Mouse (Mus musculus): ENCODE measurements around the gene Ucp3. TPM values are rescaled to one million over a fixed set of nuclear protein-coding genes. Genes with fewer than 3 reads are reported as not detected.

Gene Ucp3
- 1 to 10 TPM; 2.9 TPM for total RNA-seq (2021)
- long read RNA-seq, experiment 1, partial matches to known transcripts = 1 of 4 reads
- long read RNA-seq, experiment 1, other reads (novel, unspliced or antisense) = 1 of 4 reads
- long read RNA-seq, experiment 2, partial matches to known transcripts = 0 of 1 reads
- long read RNA-seq, experiment 2, other reads (novel, unspliced or antisense) = 0 of 1 reads

DNA sequence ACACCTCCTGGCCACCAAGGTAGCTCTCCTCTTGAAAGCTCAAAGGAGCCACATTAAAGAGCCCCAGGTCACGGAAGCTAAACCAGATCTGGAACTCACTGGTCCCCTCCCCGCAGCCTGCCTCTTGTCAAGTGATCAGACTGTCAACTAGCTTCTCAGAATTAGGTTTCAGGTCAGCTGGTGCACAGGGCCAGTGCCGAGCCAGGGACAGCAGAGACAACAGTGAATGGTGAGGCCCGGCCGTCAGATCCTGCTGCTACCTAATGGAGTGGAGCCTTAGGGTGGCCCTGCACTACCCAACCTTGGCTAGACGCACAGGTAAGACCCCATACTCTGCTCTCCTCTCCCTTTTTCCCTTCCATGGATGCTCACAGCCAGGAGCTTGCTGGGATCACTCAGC is at the start of gene Ucp3:
Gene Ucp3 (plus strand): TSS at position 214 of the 400 bp plus-strand sequence.
- intact Hi-C loops (cut with DNase I) = no loop called here
- Histone ChIP-seq H3K27ac (no peak within 1 kb of the TSS), H3K4me3 (peak within 1 kb of the TSS; percentile 11; the same call in 1 of the 2 replicates)
- no peak for TF ChIP-seq CTCF (IDR thresholded peaks at IDR 0.05)
- peak in 1 of 2 experiments; percentile 20 for DNase-seq (ENCODE audit: extremely low spot score in 1 of 2, low spot score in 2 of 2)

DNA sequence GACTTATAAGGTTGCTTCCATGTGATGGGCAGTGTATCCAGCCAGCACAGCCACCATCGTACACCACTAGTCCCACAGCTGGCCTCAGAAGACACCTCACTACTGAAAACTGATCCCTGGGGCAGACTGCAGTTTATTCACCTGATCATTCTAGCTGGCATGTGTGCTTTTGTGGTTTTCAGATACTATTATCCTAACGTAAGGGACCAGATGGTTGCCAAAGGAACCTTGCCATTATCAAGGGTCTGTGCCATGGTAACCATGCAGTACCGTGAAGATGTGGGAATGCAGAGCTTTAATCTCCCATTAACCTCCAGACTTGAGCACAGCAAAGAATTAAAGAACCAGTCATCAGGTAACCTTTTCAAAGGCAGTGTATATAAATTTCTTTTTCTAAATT is 47.0 kb upstream of the Ucp3 start:
- Histone ChIP-seq H3K4me3 (no peak overlapping the region), H3K27ac (no peak overlapping the region)
- TF ChIP-seq CTCF (IDR thresholded peaks at IDR 0.05) = no peak
- intact Hi-C loops (cut with DNase I) = loop anchor here (5.0 kb wide), 1 partner anchor 67 kb away; the partner anchor contains the start of gene Ucp2
- no peak for DNase-seq (ENCODE audit: extremely low spot score in 1 of 2, low spot score in 2 of 2)

- TF ChIP-seq CTCF (IDR thresholded peaks at IDR 0.05) = peak; percentile 99
- no peak overlapping the region for H3K4me3 ChIP-seq
- peak; percentile 39 to 45 for DNase-seq (ENCODE audit: extremely low spot score in 1 of 2, low spot score in 2 of 2)
- intact Hi-C loops (cut with DNase I) = loop anchor here (5.0 kb wide), 1 partner anchor 63 kb away; the partner anchor contains the start of gene Ucp2
- H3K27ac ChIP-seq = no peak overlapping the region
Measured at GRCm38 (mm10) chr7:100429102-100429501, 43.7 kb upstream of the Ucp3 start.

GRCm38 (mm10) chr7:100429911-100430310 is 42.9 kb upstream of the Ucp3 start:
- intact Hi-C loops (cut with DNase I) = loop anchor here (5.0 kb wide), 1 partner anchor 62 kb away; the partner anchor contains the start of gene Ucp2

GRCm38 (mm10) chr7:100431103-100431502 is 41.7 kb upstream of the Ucp3 start:
- intact Hi-C loops (cut with DNase I) = no loop called here
- no peak overlapping the region for H3K4me3 ChIP-seq
- no peak for DNase-seq (ENCODE audit: extremely low spot score in 1 of 2, low spot score in 2 of 2)
- no peak overlapping the region for H3K27ac ChIP-seq
- TF ChIP-seq CTCF (IDR thresholded peaks at IDR 0.05) = no peak

More at GRCm38 (mm10) chr7:100429911-100430310, 42.9 kb upstream of the Ucp3 start:
- DNase-seq (ENCODE audit: extremely low spot score in 1 of 2, low spot score in 2 of 2) = no peak
- no peak overlapping the region for H3K4me3 ChIP-seq
- H3K27ac ChIP-seq = no peak overlapping the region
- TF ChIP-seq CTCF (IDR thresholded peaks at IDR 0.05) = no peak

- intact Hi-C loops (cut with DNase I) = no loop called here
- H3K4me3 ChIP-seq = no peak overlapping the region
- H3K27ac ChIP-seq = no peak overlapping the region
- no peak for TF ChIP-seq CTCF (IDR thresholded peaks at IDR 0.05)
- no peak for DNase-seq (ENCODE audit: extremely low spot score in 1 of 2, low spot score in 2 of 2)
Measured at GRCm38 (mm10) chr7:100433295-100433694, 39.5 kb upstream of the Ucp3 start.

DNA sequence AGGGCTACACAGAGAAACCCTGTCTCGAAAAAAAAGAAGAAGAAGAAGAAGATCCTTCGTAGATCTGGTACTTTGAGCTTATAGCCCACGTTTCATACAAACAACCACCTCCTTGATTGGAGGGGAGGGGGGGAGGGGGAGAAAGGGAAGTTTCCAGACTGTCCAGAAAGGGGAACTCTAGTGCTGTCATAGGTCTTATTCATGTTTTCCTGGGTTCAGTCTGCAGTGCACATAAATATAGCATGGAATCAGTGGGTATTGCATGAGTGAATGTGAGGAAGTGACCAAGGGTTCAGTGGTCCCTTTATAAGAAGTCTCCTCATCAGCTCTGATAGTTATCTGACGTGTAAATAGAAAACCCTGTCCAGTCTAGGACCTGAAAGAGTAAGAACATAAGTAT is 29.1 kb upstream of the Ucp3 start:
- no peak for TF ChIP-seq CTCF (IDR thresholded peaks at IDR 0.05)
- no peak overlapping the region for H3K27ac ChIP-seq
- no peak overlapping the region for H3K4me3 ChIP-seq
- no peak for DNase-seq (ENCODE audit: extremely low spot score in 1 of 2, low spot score in 2 of 2)
- intact Hi-C loops (cut with DNase I) = no loop called here

- intact Hi-C loops (cut with DNase I) = no loop called here
- no peak for TF ChIP-seq CTCF (IDR thresholded peaks at IDR 0.05)
Measured at GRCm38 (mm10) chr7:100446271-100446670, 26.5 kb upstream of the Ucp3 start.

GRCm38 (mm10) chr7:100448530-100448929 is 24.3 kb upstream of the Ucp3 start:
- no peak overlapping the region for H3K4me3 ChIP-seq
- no peak for DNase-seq (ENCODE audit: extremely low spot score in 1 of 2, low spot score in 2 of 2)
- TF ChIP-seq CTCF (IDR thresholded peaks at IDR 0.05) = no peak
- no peak overlapping the region for H3K27ac ChIP-seq
- intact Hi-C loops (cut with DNase I) = no loop called here

More at GRCm38 (mm10) chr7:100446271-100446670, 26.5 kb upstream of the Ucp3 start:
- Histone ChIP-seq H3K4me3 (no peak overlapping the region), H3K27ac (no peak overlapping the region)
- no peak for DNase-seq (ENCODE audit: extremely low spot score in 1 of 2, low spot score in 2 of 2)

GRCm38 (mm10) chr7:100448985-100449384 is 23.8 kb upstream of the Ucp3 start:
- Histone ChIP-seq H3K4me3 (no peak overlapping the region), H3K27ac (no peak overlapping the region)
- DNase-seq (ENCODE audit: extremely low spot score in 1 of 2, low spot score in 2 of 2) = no peak
- intact Hi-C loops (cut with DNase I) = no loop called here
- no peak for TF ChIP-seq CTCF (IDR thresholded peaks at IDR 0.05)

GRCm38 (mm10) chr7:100458153-100458552 is 14.6 kb upstream of the Ucp3 start:
- no peak for DNase-seq (ENCODE audit: extremely low spot score in 1 of 2, low spot score in 2 of 2)
- Histone ChIP-seq H3K4me3 (no peak overlapping the region), H3K27ac (no peak overlapping the region)
- intact Hi-C loops (cut with DNase I) = no loop called here
- TF ChIP-seq CTCF (IDR thresholded peaks at IDR 0.05) = no peak

DNA sequence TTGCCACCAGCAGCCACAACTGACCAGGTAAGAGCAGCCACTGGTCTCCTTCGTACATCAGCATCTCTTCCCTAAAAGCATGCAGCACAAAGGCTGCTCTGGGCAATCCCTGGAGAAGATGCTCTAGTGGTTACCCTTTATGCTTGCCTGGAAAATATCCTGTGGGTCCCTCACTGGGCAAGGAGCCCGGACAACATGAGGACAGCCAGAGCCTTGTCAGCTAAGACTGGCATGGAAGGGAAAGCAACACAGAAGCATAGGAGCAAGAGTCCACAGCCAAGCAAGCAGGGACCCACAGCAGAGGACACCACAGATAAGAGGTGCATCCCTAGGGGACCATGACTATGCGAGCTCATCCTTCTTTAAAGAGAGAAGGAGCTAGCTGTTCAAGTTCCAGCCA is 12.9 kb upstream of the Ucp3 start:
- Histone ChIP-seq H3K4me3 (no peak overlapping the region), H3K27ac (peak overlapping the region; percentile 44; the same call in 1 of the 2 replicates)
- no peak for DNase-seq (ENCODE audit: extremely low spot score in 1 of 2, low spot score in 2 of 2)
- TF ChIP-seq CTCF (IDR thresholded peaks at IDR 0.05) = no peak
- intact Hi-C loops (cut with DNase I) = loop anchor here (2.0 kb wide), 2 partner anchors 33 to 147 kb away; partner anchors contain the start of genes Rab6a and Ucp2

Measured in left cerebral cortex, adult 2 months (tissue).